ENCODE assay signal across 12 mouse cellular contexts in genomic region chr1:168241316-168241715, GRCm38 (mm10).
DNase-seq lines count a peak whose midpoint lies in the region; ATAC-seq and TF ChIP-seq lines count a peak whose summit lies in the region.
"Had no signal": no experiment of that assay in that cellular context is flagged by ENCODE, and none has a peak within 500 bp of the region (broad histone marks: within the 10 kb centered on the region; RNA-seq: fewer than 3 reads in every experiment).

No protein-coding gene starts in this region.

- TF ChIP-seq EP300 in lung, postnatal 0 days (IDR thresholded peaks at IDR 0.05), result no peak

- peaks cover 39% of the 10 kb centered on the region for H3K4me1 ChIP-seq in heart, embryonic 11.5 days (ENCODE audit: control insufficient read depth, insufficient read depth, low read length)
- H3K4me1 ChIP-seq in lung, embryonic 14.5 days (ENCODE audit: insufficient read depth), result peaks cover 15% of the 10 kb centered on the region
- no peaks in the 10 kb centered on the region for H3K4me1 ChIP-seq in lung, postnatal 0 days (ENCODE audit: insufficient read depth, low read depth, low read length)
- H3K4me1 ChIP-seq in hindbrain, embryonic 16.5 days (ENCODE audit: control insufficient read depth, insufficient read depth, low read depth, low read length), result peaks cover 33% of the 10 kb centered on the region
- peaks cover 22% of the 10 kb centered on the region for H3K4me1 ChIP-seq in stomach, embryonic 14.5 days (ENCODE audit: control insufficient read depth, insufficient read depth, low read length)

- 25% methylated on average over 7 of the region's 7 CpGs for WGBS in heart, embryonic 11.5 days (ENCODE audit: insufficient replicate concordance)
- 26% methylated on average over 7 of the region's 7 CpGs for whole genome bisulfite sequencing in lung, embryonic 14.5 days
- WGBS in lung, postnatal 0 days, result 35% methylated on average over 7 of the region's 7 CpGs
- 16% methylated on average over 7 of the region's 7 CpGs for WGBS in hindbrain, embryonic 16.5 days
- WGBS in stomach, embryonic 14.5 days, result 17% methylated on average over 7 of the region's 7 CpGs

- no peaks in the 10 kb centered on the region for H3K36me3 ChIP-seq in heart, embryonic 11.5 days (ENCODE audit: control insufficient read depth, insufficient read depth, low read length)
- H3K36me3 ChIP-seq in lung, embryonic 14.5 days (ENCODE audit: insufficient read depth), result peaks cover under 1% of the 10 kb centered on the region; the same call in 1 of the 2 replicates
- H3K36me3 ChIP-seq in lung, postnatal 0 days (ENCODE audit: insufficient read depth, low read length), result no peaks in the 10 kb centered on the region
- H3K36me3 ChIP-seq in hindbrain, embryonic 16.5 days (ENCODE audit: control insufficient read depth, insufficient read depth, low read length), result no peaks in the 10 kb centered on the region
- H3K36me3 ChIP-seq in stomach, embryonic 14.5 days (ENCODE audit: control insufficient read depth, insufficient read depth, low read length), result no peaks in the 10 kb centered on the region

- no peaks in the 10 kb centered on the region for H3K9me3 ChIP-seq in heart, embryonic 11.5 days (replicated peaks; ENCODE audit: control insufficient read depth, low read length)
- H3K9me3 ChIP-seq in lung, embryonic 14.5 days (ENCODE audit: low read depth, low read length), result no peaks in the 10 kb centered on the region
- no peaks in the 10 kb centered on the region for H3K9me3 ChIP-seq in lung, postnatal 0 days (ENCODE audit: low read length)
- no peaks in the 10 kb centered on the region for H3K9me3 ChIP-seq in hindbrain, embryonic 16.5 days (ENCODE audit: control insufficient read depth, low read length)
- no peaks in the 10 kb centered on the region for H3K9me3 ChIP-seq in stomach, embryonic 14.5 days (ENCODE audit: control insufficient read depth, low read depth, low read length)

- H3K27ac ChIP-seq in heart, embryonic 11.5 days (ENCODE audit: low read depth, low read length), result 0 out of 2 replicates have a peak overlapping the region, but pooled peaks have one; percentile 35
- peak overlapping the region; percentile 54; the same call in 1 of the 2 replicates for H3K27ac ChIP-seq in lung, embryonic 14.5 days (ENCODE audit: low read depth)
- no peak overlapping the region for H3K27ac ChIP-seq in lung, postnatal 0 days (ENCODE audit: low read length)
- peak overlapping the region; percentile 44 for H3K27ac ChIP-seq in hindbrain, embryonic 16.5 days (ENCODE audit: low read depth, low read length)
- H3K27ac ChIP-seq in stomach, embryonic 14.5 days (ENCODE audit: low read length), result no peak overlapping the region

- H3K4me2 ChIP-seq in heart, embryonic 11.5 days, result peak overlapping the region; percentile 44
- peak overlapping the region; percentile 40 for H3K4me2 ChIP-seq in lung, embryonic 14.5 days
- H3K4me2 ChIP-seq in lung, postnatal 0 days (replicated peaks; ENCODE audit: low read depth, low read length), result no peak overlapping the region
- peak overlapping the region; percentile 16 for H3K4me2 ChIP-seq in hindbrain, embryonic 16.5 days (ENCODE audit: low read length)
- H3K4me2 ChIP-seq in stomach, embryonic 14.5 days (replicated peaks; ENCODE audit: low read depth, low read length), result peak overlapping the region; percentile 21

- ATAC-seq in heart, embryonic 11.5 days (replicated peaks; ENCODE audit: insufficient number of reproducible peaks, low FRiP score, low TSS enrichment), result no peak
- ATAC-seq in lung, embryonic 14.5 days (ENCODE audit: insufficient read depth), result no peak
- no peak for ATAC-seq in lung, postnatal 0 days
- no peak for ATAC-seq in hindbrain, embryonic 16.5 days
- no peak for ATAC-seq in stomach, embryonic 14.5 days (ENCODE audit: insufficient number of reproducible peaks, insufficient read depth, low FRiP score, low read depth)

- intact Hi-C loops in heart, postnatal 25 days (cut with DNase I), result no loop called here

- H3K4me3 ChIP-seq in heart, embryonic 11.5 days (ENCODE audit: low read depth, low read length), result no peak overlapping the region
- H3K4me3 ChIP-seq in lung, embryonic 14.5 days (ENCODE audit: low read depth, low read length), result no peak overlapping the region
- no peak overlapping the region for H3K4me3 ChIP-seq in lung, postnatal 0 days (ENCODE audit: low read depth, low read length)
- no peak overlapping the region for H3K4me3 ChIP-seq in hindbrain, embryonic 16.5 days (ENCODE audit: low read length)
- no peak overlapping the region for H3K4me3 ChIP-seq in stomach, embryonic 14.5 days (ENCODE audit: low read depth, low read length)

- TF ChIP-seq CTCF in lung, embryonic 14.5 days (IDR thresholded peaks at IDR 0.05; ENCODE audit: low read depth), result no peak
- no peak for TF ChIP-seq CTCF in lung, postnatal 0 days (IDR thresholded peaks at IDR 0.05)

- H3K27me3 ChIP-seq in heart, embryonic 11.5 days (ENCODE audit: control insufficient read depth, insufficient read depth, low read length), result no peaks in the 10 kb centered on the region
- H3K27me3 ChIP-seq in lung, embryonic 14.5 days (ENCODE audit: insufficient read depth, low read length), result no peaks in the 10 kb centered on the region
- H3K27me3 ChIP-seq in lung, postnatal 0 days (replicated peaks; ENCODE audit: insufficient read depth, low read length), result no peaks in the 10 kb centered on the region
- no peaks in the 10 kb centered on the region for H3K27me3 ChIP-seq in hindbrain, embryonic 16.5 days (replicated peaks; ENCODE audit: control insufficient read depth, insufficient read depth, low read length)
- H3K27me3 ChIP-seq in stomach, embryonic 14.5 days (ENCODE audit: control insufficient read depth, insufficient read depth, low read length), result no peaks in the 10 kb centered on the region

- no peak for DNase-seq in heart, postnatal 25 days (ENCODE audit: low spot score)
- peak; percentile 47 for DNase-seq in lung, embryonic 14.5 days
- no peak for DNase-seq in lung, postnatal 0 days (ENCODE audit: low spot score)
- DNase-seq in B cell, adult 2 months, result no peak
- no peak for DNase-seq in urinary bladder, adult 18-20 months (ENCODE audit: low spot score in 2 of 2)
- DNase-seq: adrenal gland, postnatal 36 days; cerebellum, postnatal 14 days; kidney, adult 8-10 months; liver had no signal

- H3K9ac ChIP-seq in heart, embryonic 11.5 days (ENCODE audit: low read depth, low read length), result 0 out of 2 replicates have a peak overlapping the region, but pooled peaks have one; percentile 16
- H3K9ac ChIP-seq in lung, embryonic 14.5 days, result no peak overlapping the region
- H3K9ac ChIP-seq in lung, postnatal 0 days (replicated peaks; ENCODE audit: low read depth), result no peak overlapping the region
- peak overlapping the region; percentile 15; the same call in 1 of the 2 replicates for H3K9ac ChIP-seq in hindbrain, embryonic 16.5 days (ENCODE audit: low read depth, low read length)
- H3K9ac ChIP-seq in stomach, embryonic 14.5 days (replicated peaks; ENCODE audit: low read depth, low read length), result no peak overlapping the region

Comparison
In these comparisons a context has a peak if more than half of its experiments do, and no peak if none do; other contexts are left out.
1. H3K27ac ChIP-seq: peak in heart, embryonic 11.5 days (single experiment), lung, embryonic 14.5 days (single experiment) and hindbrain, embryonic 16.5 days (single experiment); none in lung, postnatal 0 days (single experiment) and stomach, embryonic 14.5 days (single experiment).
2. H3K9ac ChIP-seq: peak in heart, embryonic 11.5 days (single experiment) and hindbrain, embryonic 16.5 days (single experiment); none in lung, embryonic 14.5 days (single experiment), lung, postnatal 0 days (single experiment) and stomach, embryonic 14.5 days (single experiment).